Mouse (Mus musculus) heart, embryonic 16.5 days (tissue): ENCODE measurements around the gene Rpl19. TPM values are rescaled to one million over a fixed set of nuclear protein-coding genes. Genes with fewer than 3 reads are reported as not detected.

Source experiments
- ATAC-seq: fragments of 200-750 bp; cut with Nextera tagmentation; replicated peaks from 2 replicates; pipeline ENCODE4 v1.8.0; 2017; ENCODE audit warnings: moderate number of reproducible peaks; ENCODE audit not compliant: insufficient read depth, low FRiP score; ENCODE audit errors: extremely low read depth
- H3K27ac ChIP-seq: fragments of 300-500 bp; sonication (generic); 2 replicates; pipeline ENCODE4 v1.5.1; 2014; ENCODE audit warnings: mild to moderate bottlenecking, low read length, control low read depth, moderate library complexity
- H3K27me3 ChIP-seq: fragments of 300-500 bp; sonication (generic); 2 replicates; pipeline ENCODE4 v1.6.1; 2014; ENCODE audit warnings: low read length, mixed read lengths; ENCODE audit not compliant: control insufficient read depth, insufficient read depth
- H3K36me3 ChIP-seq: fragments of 300-500 bp; sonication (generic); 2 replicates; pipeline ENCODE4 v1.6.1; 2014; ENCODE audit not compliant: control insufficient read depth, insufficient read depth
- H3K4me1 ChIP-seq: fragments of 300-500 bp; sonication (generic); 2 replicates; pipeline ENCODE4 v1.6.1; 2014; ENCODE audit warnings: low read length, mixed read lengths; ENCODE audit not compliant: control insufficient read depth, insufficient read depth
- H3K4me2 ChIP-seq: fragments of 300-500 bp; sonication (generic); 2 replicates; pipeline ENCODE4 v1.6.1; 2014; ENCODE audit warnings: low read depth, mild to moderate bottlenecking, control low read depth, low read length
- H3K4me3 ChIP-seq: fragments of 300-500 bp; sonication (generic); 2 replicates; pipeline ENCODE4 v1.5.1; 2014; ENCODE audit warnings: mild to moderate bottlenecking, control low read depth, low read length
- H3K9ac ChIP-seq: fragments of 300-500 bp; sonication (generic); 2 replicates; pipeline ENCODE4 v1.6.1; 2014; ENCODE audit warnings: low read length, control low read depth
- H3K9me3 ChIP-seq: fragments of 300-500 bp; sonication (generic); replicated peaks from 2 replicates; pipeline ENCODE4 v1.6.1; 2016; ENCODE audit warnings: low read length; ENCODE audit not compliant: control insufficient read depth
- WGBS: fragments of 180-500 bp; shearing (Covaris S2); extraction: QIAGEN DNeasy Blood & Tissue Kit; methylation state at CpG from one replicate; pipeline ENCODE4 v1.1.7; 2014; 5-methylcytosine and 5-hydroxymethylcytosine counted together
- polyA plus RNA-seq: library from polyadenylated mRNA; unstranded; fragments of >200 nt; fragmentation: Nextera tagmentation; extraction: Ambion mirVana; gene quantifications from 2 replicates; pipeline ENCODE4 v1.2.1, GENCODE M21; 2015

The Rpl19 gene
- polyA plus RNA-seq, 1 experiment from 2014 or later = 596 TPM

GRCm38 (mm10) chr11:97997387-97997960, 29.0 kb upstream of the Rpl19 start:
- 74% methylated on average over 8 of the region's 8 CpGs for WGBS
- Histone ChIP-seq H3K4me1 (peaks cover 10% of the 10 kb centered on the region), H3K27me3 (peaks cover 25% of the 10 kb centered on the region)

DNA sequence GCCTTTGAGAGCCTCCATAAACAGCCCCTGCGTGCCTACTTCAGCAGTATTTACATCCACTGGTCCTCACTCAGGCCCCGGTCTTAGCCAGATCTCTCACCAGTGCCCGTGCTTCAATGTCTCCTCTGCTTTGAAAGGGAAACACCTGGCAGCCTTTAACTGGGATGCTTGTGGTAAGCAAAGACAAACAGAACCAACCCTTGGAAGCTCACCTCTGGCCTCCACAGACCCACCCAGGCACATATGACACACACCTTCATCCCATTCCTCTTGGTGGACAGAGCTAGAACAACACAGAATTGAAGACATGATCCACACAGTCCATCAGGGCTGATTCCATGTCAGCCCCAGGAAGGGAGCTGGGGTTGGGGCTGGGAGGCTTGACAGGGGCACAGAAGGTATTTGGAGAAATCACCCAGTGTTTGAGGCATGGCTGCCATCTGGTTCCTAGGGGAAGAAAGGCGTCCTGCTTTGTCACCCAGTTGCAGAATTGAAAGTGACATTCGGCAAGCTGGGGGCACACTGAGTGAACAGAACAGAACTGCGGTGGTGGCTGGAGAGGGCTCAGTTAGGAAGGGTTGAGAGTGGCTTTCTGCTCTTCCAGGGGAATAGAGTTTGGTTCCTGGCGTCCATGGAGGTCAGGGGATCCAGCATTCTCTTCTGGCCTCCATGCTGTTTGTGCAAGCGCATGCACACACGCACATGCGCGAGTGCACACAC, 28.3 kb upstream of the Rpl19 start:
- H3K27me3 ChIP-seq = peaks cover 26% of the 10 kb centered on the region
- H3K4me2 ChIP-seq = no peak overlapping the region
- no peaks in the 10 kb centered on the region for H3K36me3 ChIP-seq
- 76% methylated on average over 11 of the region's 11 CpGs for WGBS
- no peak for ATAC-seq
- H3K9me3 ChIP-seq = no peaks in the 10 kb centered on the region
- no peak overlapping the region for H3K9ac ChIP-seq
- peak overlapping the region; percentile 31 for H3K27ac ChIP-seq
- H3K4me1 ChIP-seq = peaks cover 16% of the 10 kb centered on the region
- H3K4me3 ChIP-seq = no peak overlapping the region

More at GRCm38 (mm10) chr11:97997387-97997960, 29.0 kb upstream of the Rpl19 start:
- Histone ChIP-seq H3K4me2 (no peak overlapping the region), H3K9ac (no peak overlapping the region), H3K36me3 (no peaks in the 10 kb centered on the region), H3K4me3 (no peak overlapping the region), H3K27ac (no peak overlapping the region), H3K9me3 (no peaks in the 10 kb centered on the region)
- no peak for ATAC-seq

- Histone ChIP-seq H3K27me3 (peaks cover 26% of the 10 kb centered on the region), H3K4me2 (no peak overlapping the region), H3K4me3 (no peak overlapping the region), H3K9me3 (no peaks in the 10 kb centered on the region), H3K4me1 (peaks cover 20% of the 10 kb centered on the region), H3K36me3 (no peaks in the 10 kb centered on the region), H3K27ac (peak overlapping the region; percentile 57), H3K9ac (no peak overlapping the region)
- WGBS = 46% methylated on average over 7 of the region's 7 CpGs
- no peak for ATAC-seq
Observed at GRCm38 (mm10) chr11:97998898-97999608, 27.5 kb upstream of the Rpl19 start.

- Histone ChIP-seq H3K4me1 (peaks cover 19% of the 10 kb centered on the region), H3K4me2 (no peak overlapping the region), H3K4me3 (no peak overlapping the region), H3K9me3 (no peaks in the 10 kb centered on the region), H3K27ac (peak overlapping the region; percentile 71), H3K36me3 (0 out of 2 replicates have a peak, but pooled peaks cover under 1% of the 10 kb centered on the region), H3K9ac (no peak overlapping the region), H3K27me3 (peaks cover 26% of the 10 kb centered on the region)
- 58% methylated on average over 5 of the region's 5 CpGs for WGBS
- ATAC-seq = no peak
Observed at GRCm38 (mm10) chr11:97999748-98000147, 26.8 kb upstream of the Rpl19 start.

GRCm38 (mm10) chr11:98000378-98001140, 26.0 kb upstream of the Rpl19 start:
- no peak for ATAC-seq
- H3K36me3 ChIP-seq = 0 out of 2 replicates have a peak, but pooled peaks cover 3% of the 10 kb centered on the region
- no peak overlapping the region for H3K9ac ChIP-seq
- H3K4me1 ChIP-seq = peaks cover 16% of the 10 kb centered on the region
- WGBS = 21% methylated on average over 7 of the region's 7 CpGs
- peaks cover 26% of the 10 kb centered on the region for H3K27me3 ChIP-seq
- no peaks in the 10 kb centered on the region for H3K9me3 ChIP-seq
- peak overlapping the region; percentile 71 for H3K27ac ChIP-seq
- no peak overlapping the region for H3K4me3 ChIP-seq
- no peak overlapping the region for H3K4me2 ChIP-seq

DNA sequence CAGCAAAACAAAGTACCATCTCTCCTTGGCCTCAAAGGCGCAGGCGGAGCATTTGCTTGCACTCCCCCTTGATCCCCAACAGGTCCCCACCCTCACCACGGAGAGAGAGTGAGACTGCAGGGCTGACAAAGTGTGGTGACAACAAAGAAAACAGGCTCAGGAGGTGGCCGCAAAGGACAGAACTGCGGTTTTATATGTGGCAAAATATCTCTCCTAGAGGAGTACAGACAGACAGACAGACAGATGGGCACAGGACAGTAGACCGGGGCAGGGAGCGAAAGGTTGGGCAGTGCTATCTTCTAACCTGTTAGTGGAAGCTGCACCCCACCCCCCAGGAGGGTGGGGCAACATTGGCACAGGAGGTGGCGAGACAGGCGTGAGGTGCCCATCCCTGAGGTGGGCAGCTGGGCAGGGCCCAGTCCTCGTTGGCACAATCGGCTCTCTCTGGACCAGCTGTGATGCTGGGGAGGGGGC, 25.1 kb upstream of the Rpl19 start:
- no peak for ATAC-seq
- Histone ChIP-seq H3K4me2 (no peak overlapping the region; the same call in 1 of the 2 replicates), H3K9me3 (no peaks in the 10 kb centered on the region), H3K4me1 (peaks cover 16% of the 10 kb centered on the region), H3K36me3 (0 out of 2 replicates have a peak, but pooled peaks cover 3% of the 10 kb centered on the region), H3K4me3 (no peak overlapping the region), H3K27me3 (peaks cover 26% of the 10 kb centered on the region), H3K27ac (peak overlapping the region; percentile 48; the same call in 1 of the 2 replicates), H3K9ac (no peak overlapping the region)
- 40% methylated on average over 11 of the region's 11 CpGs for WGBS

DNA sequence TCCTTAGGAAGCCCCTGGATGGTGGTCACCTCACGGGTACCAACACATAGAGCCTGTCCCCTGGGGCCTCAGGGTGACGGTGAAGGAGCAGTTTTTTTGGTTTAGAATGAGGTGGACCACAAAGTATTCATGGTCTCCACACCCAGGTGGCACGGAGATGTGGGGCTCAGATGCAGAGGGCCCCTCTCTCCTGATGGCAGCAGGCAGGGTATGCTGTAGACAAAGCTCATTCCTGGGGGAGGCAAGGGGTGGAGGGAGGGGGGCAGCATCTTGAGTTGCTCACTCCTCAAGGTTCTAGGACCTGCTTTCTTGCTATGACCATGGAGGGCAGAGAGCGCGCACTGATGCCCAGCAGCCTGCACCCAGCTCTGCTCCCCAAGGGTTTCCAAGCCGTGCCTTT, 24.5 kb upstream of the Rpl19 start:
- 61% methylated on average over 6 of the region's 6 CpGs for WGBS
- no peak for ATAC-seq
- peak overlapping the region; percentile 61; the same call in 1 of the 2 replicates for H3K4me2 ChIP-seq
- peaks cover 16% of the 10 kb centered on the region for H3K4me1 ChIP-seq
- peaks cover 26% of the 10 kb centered on the region for H3K27me3 ChIP-seq
- H3K4me3 ChIP-seq = no peak overlapping the region
- 0 out of 2 replicates have a peak overlapping the region, but pooled peaks have one; percentile 15 for H3K9ac ChIP-seq
- no peaks in the 10 kb centered on the region for H3K9me3 ChIP-seq
- H3K36me3 ChIP-seq = 0 out of 2 replicates have a peak, but pooled peaks cover 3% of the 10 kb centered on the region
- H3K27ac ChIP-seq = peak overlapping the region; percentile 48; the same call in 1 of the 2 replicates

GRCm38 (mm10) chr11:98002627-98003026, 23.9 kb upstream of the Rpl19 start:
- 12% methylated on average over 12 of the region's 12 CpGs for WGBS
- H3K9ac ChIP-seq = peak overlapping the region; percentile 60

More at GRCm38 (mm10) chr11:98002627-98003026, 23.9 kb upstream of the Rpl19 start:
- H3K4me1 ChIP-seq = peaks cover 16% of the 10 kb centered on the region
- H3K9me3 ChIP-seq = no peaks in the 10 kb centered on the region
- 0 out of 2 replicates have a peak, but pooled peaks cover 3% of the 10 kb centered on the region for H3K36me3 ChIP-seq
- peak overlapping the region; percentile 36 for H3K4me3 ChIP-seq
- no peak for ATAC-seq
- no peak overlapping the region; the same call in 1 of the 2 replicates for H3K27ac ChIP-seq
- H3K4me2 ChIP-seq = peak overlapping the region; percentile 61
- H3K27me3 ChIP-seq = peaks cover 26% of the 10 kb centered on the region
